Mouse (Mus musculus) CD4-positive helper T cell, adult 2 months (primary cell): ENCODE data around the gene Fam43a.

Experiments used
- DNase-seq: peaks from one replicate; pipeline ENCODE4 v3.0.0-alpha.2; 2012; ENCODE audit warnings: low read depth, missing footprints, low spot score

Gene Fam43a

GRCm38 (mm10) chr16:30629509-30629908 lies 30.0 kb downstream of the Fam43a start:
- DNase-seq, result no peak

- DNase-seq, result no peak
These were observed 34.6 kb downstream of the Fam43a start for GRCm38 (mm10) chr16:30633906-30634746.

DNA sequence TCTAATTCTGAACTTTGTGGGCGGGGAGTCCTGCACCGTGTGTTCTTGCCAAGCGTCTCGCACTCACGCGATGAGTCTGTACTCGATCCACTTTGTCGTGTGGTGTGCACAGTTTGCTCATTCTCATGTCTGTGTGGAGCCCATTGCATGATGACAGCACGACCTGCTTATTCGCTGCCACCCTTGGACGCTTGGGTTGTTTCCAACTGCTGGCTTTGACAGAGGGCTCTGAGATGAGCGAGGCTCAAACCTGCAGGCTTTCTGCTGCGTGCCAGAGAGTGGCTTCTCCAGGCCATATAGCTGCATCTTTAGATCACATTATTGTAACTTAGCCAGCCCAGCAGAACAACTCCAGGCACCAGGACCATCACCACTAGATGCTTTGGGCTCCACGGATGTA lies 39.1 kb downstream of the Fam43a start:
- DNase-seq, result no peak

GRCm38 (mm10) chr16:30640591-30640990 lies 41.1 kb downstream of the Fam43a start:
- no peak for DNase-seq

DNA sequence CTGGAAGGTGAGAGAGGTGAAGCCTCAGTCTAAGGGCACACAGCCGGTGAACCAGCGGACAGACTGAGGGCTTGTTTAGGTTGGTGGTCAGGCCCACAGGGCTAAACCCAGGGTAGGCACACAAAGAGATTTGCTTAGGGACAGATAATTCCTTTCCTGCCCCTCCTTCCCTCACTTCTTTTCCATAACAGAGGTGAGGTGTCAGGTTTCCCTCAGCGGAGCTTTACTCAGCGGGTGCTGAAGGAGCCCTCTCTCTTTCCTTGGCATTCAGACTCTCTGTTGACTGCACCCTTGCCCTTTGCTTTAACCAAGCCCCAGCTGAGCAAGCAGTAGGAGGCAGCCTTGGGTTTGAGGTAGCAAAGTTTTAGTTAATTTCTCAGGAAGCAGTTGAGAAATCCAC lies 41.9 kb downstream of the Fam43a start:
- DNase-seq, result no peak

- DNase-seq, result no peak
These were observed 42.7 kb downstream of the Fam43a start for GRCm38 (mm10) chr16:30642229-30642628.

- no peak for DNase-seq
These were observed 45.5 kb downstream of the Fam43a start for GRCm38 (mm10) chr16:30644981-30645380.

DNA sequence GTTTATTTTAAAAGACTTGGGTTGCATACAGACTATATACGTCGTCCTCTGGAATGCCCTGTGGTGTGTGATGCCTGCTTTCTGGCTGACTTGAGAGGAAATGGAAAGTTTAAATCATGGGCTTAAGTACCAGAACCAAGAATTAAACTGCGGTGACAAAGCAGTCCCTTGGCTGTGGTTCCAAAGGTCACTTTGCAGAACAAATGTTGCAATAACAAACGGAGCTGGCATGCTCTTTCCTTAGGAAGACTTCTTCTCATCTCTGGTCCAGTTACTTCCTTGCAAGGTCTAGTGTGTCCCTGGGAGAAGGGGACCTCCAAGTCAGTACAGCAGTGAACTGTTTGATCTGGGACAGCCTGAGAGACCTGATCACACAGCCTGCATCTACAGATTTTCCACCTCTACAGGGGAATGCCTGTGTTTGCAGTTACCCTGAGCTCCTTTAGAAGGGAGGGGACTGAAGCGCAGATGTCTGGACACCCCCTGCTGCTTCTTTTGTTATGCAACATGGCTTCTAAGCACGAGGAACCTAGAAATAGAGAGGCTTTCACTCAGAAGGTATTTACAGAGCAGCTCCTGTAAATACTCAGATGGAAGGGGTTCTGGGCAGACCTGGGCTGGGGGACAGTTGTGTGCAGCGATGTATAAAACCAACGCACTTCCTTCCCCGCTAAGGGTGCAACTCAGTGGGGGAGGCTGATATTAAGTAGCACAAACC lies 46.5 kb downstream of the Fam43a start:
- DNase-seq, result no peak

GRCm38 (mm10) chr16:30646856-30647255 lies 47.3 kb downstream of the Fam43a start:
- no peak for DNase-seq

DNA sequence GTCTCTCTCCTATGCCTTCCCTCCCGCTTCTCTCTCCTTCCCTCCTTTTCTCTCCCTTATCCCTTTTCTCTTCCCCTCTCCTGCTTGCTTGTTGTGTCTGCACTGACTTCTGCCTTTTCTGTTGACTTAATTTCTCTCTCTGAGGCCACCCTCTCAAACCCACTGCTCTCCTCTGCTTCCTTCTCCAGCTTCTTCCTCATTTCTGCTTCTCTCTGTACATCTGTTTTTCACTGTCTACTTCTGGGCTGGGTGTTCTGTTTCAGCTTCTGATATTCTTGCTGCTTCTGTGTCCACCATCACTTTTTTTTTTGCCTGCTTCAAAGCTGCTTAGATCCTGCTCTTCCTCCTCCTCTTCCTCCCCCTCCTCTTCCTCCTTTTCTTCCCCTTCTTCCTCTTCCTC lies 51.8 kb downstream of the Fam43a start:
- no peak for DNase-seq
